Comparison of ENCODE assay signal across 25 mouse cellular contexts in genomic region chr7:68724711-68725110, GRCm38 (mm10). TPM values are rescaled to one million over a fixed set of nuclear protein-coding genes. Genes with fewer than 3 reads are reported as not detected.
DNase-seq lines count a peak whose midpoint lies in the region; ATAC-seq and TF ChIP-seq lines count a peak whose summit lies in the region.
"Had no signal": no experiment of that assay in that cellular context is flagged by ENCODE, and none has a peak within 500 bp of the region (broad histone marks: within the 10 kb centered on the region; RNA-seq: fewer than 3 reads in every experiment).

No protein-coding gene starts in this region.

- DNase-seq in liver, postnatal 0 days = peak; percentile 31
- DNase-seq in liver = no peak
- DNase-seq in yolk sac, embryonic 10.5 days (ENCODE audit: low spot score) = peak; percentile 63
- DNase-seq in adrenal gland, postnatal 4 days (ENCODE audit: low spot score in 2 of 2) = no peak
- no peak for DNase-seq in spleen, postnatal 10 days (ENCODE audit: low spot score in 2 of 2)
- no peak for DNase-seq in adrenal gland, postnatal 14 days
- DNase-seq: adrenal gland, postnatal 10 days; cerebellum, adult 11-12 months; cerebellum, adult 8-10 months; cerebellum, postnatal 10 days; cerebellum, postnatal 36 days; embryo, embryonic 11 days; gastrocnemius, postnatal 10 days; gastrocnemius, postnatal 36 days; heart, adult 2 months had no signal

- H3K27me3 ChIP-seq in liver, postnatal 0 days (ENCODE audit: insufficient read depth, low read length) = no peaks in the 10 kb centered on the region
- H3K27me3 ChIP-seq in intestine, embryonic 16.5 days (replicated peaks; ENCODE audit: control insufficient read depth, insufficient read depth, low read length) = no peaks in the 10 kb centered on the region
- H3K27me3 ChIP-seq in stomach, embryonic 15.5 days (replicated peaks) = no peaks in the 10 kb centered on the region
- H3K27me3 ChIP-seq: embryonic facial prominence, embryonic 13.5 days; forebrain, embryonic 12.5 days; hindbrain, embryonic 12.5 days; hindbrain, embryonic 15.5 days had no signal

- TF ChIP-seq CTCF in liver, postnatal 0 days (IDR thresholded peaks at IDR 0.05; ENCODE audit: low read depth) = no peak

- 0 out of 2 replicates have a peak, but pooled peaks cover 3% of the 10 kb centered on the region for H3K4me1 ChIP-seq in liver, postnatal 0 days (ENCODE audit: insufficient read depth)
- H3K4me1 ChIP-seq in intestine, embryonic 16.5 days (ENCODE audit: control insufficient read depth, insufficient read depth, low read length) = peaks cover 7% of the 10 kb centered on the region
- peaks cover 5% of the 10 kb centered on the region; the same call in 1 of the 2 replicates for H3K4me1 ChIP-seq in stomach, embryonic 15.5 days
- H3K4me1 ChIP-seq: embryonic facial prominence, embryonic 10.5 days; embryonic facial prominence, embryonic 13.5 days; forebrain, embryonic 12.5 days; heart, embryonic 10.5 days; hindbrain, embryonic 12.5 days; hindbrain, embryonic 15.5 days had no signal

- no peak overlapping the region for H3K4me3 ChIP-seq in liver, postnatal 0 days (ENCODE audit: low read depth, low read length)
- no peak overlapping the region for H3K4me3 ChIP-seq in intestine, embryonic 16.5 days (ENCODE audit: low read length)
- H3K4me3 ChIP-seq in stomach, embryonic 15.5 days (replicated peaks) = no peak overlapping the region
- H3K4me3 ChIP-seq: embryonic facial prominence, embryonic 10.5 days; embryonic facial prominence, embryonic 13.5 days; erythroblast, embryonic 14.5 days; forebrain, embryonic 12.5 days; heart, adult 2 months; heart, embryonic 10.5 days; hindbrain, embryonic 12.5 days; hindbrain, embryonic 15.5 days had no signal

- H3K27ac ChIP-seq in liver, postnatal 0 days (ENCODE audit: low read depth) = peak overlapping the region; percentile 52
- peak overlapping the region; percentile 39 for H3K27ac ChIP-seq in intestine, embryonic 16.5 days (ENCODE audit: low read length)
- no peak overlapping the region for H3K27ac ChIP-seq in stomach, embryonic 15.5 days
- H3K27ac ChIP-seq: embryonic facial prominence, embryonic 10.5 days; embryonic facial prominence, embryonic 13.5 days; forebrain, embryonic 12.5 days; heart, adult 2 months; heart, embryonic 10.5 days; hindbrain, embryonic 12.5 days; hindbrain, embryonic 15.5 days had no signal

- TF ChIP-seq EP300 in liver, postnatal 0 days (IDR thresholded peaks at IDR 0.05; ENCODE audit: low read depth) = no peak

- no peak overlapping the region for H3K9ac ChIP-seq in liver, postnatal 0 days (replicated peaks)
- H3K9ac ChIP-seq in intestine, embryonic 16.5 days (ENCODE audit: low read depth, low read length) = no peak overlapping the region
- H3K9ac ChIP-seq in stomach, embryonic 15.5 days = no peak overlapping the region
- H3K9ac ChIP-seq: embryonic facial prominence, embryonic 13.5 days; forebrain, embryonic 12.5 days; hindbrain, embryonic 12.5 days; hindbrain, embryonic 15.5 days had no signal

- no peaks in the 10 kb centered on the region for H3K36me3 ChIP-seq in liver, postnatal 0 days (replicated peaks; ENCODE audit: insufficient read depth, low read length)
- H3K36me3 ChIP-seq in intestine, embryonic 16.5 days (ENCODE audit: control insufficient read depth, insufficient read depth, low read length) = no peaks in the 10 kb centered on the region
- no peaks in the 10 kb centered on the region for H3K36me3 ChIP-seq in stomach, embryonic 15.5 days
- H3K36me3 ChIP-seq: embryonic facial prominence, embryonic 10.5 days; embryonic facial prominence, embryonic 13.5 days; forebrain, embryonic 12.5 days; heart, embryonic 10.5 days; hindbrain, embryonic 12.5 days; hindbrain, embryonic 15.5 days had no signal

- ATAC-seq in liver, postnatal 0 days = peak; percentile 99
- ATAC-seq in intestine, embryonic 16.5 days = peak; percentile 61
- peak; percentile 44; the same call in 1 of the 2 replicates for ATAC-seq in stomach, embryonic 15.5 days (ENCODE audit: insufficient read depth, low FRiP score, low read depth)
- ATAC-seq: forebrain, embryonic 16.5 days had no signal

- no peak overlapping the region for H3K4me2 ChIP-seq in liver, postnatal 0 days (ENCODE audit: low read depth, low read length)
- H3K4me2 ChIP-seq in intestine, embryonic 16.5 days (ENCODE audit: low read depth, low read length) = no peak overlapping the region
- no peak overlapping the region for H3K4me2 ChIP-seq in stomach, embryonic 15.5 days
- H3K4me2 ChIP-seq: embryonic facial prominence, embryonic 13.5 days; forebrain, embryonic 12.5 days; hindbrain, embryonic 12.5 days; hindbrain, embryonic 15.5 days had no signal

- 69% methylated on average over 7 of the region's 7 CpGs for WGBS in liver, postnatal 0 days (ENCODE audit: insufficient replicate concordance)
- WGBS in intestine, embryonic 16.5 days = 70% methylated on average over 7 of the region's 7 CpGs
- WGBS in stomach, embryonic 15.5 days = 68% methylated on average over 7 of the region's 7 CpGs

- no peaks in the 10 kb centered on the region for H3K9me3 ChIP-seq in liver, postnatal 0 days (ENCODE audit: low read length)
- no peaks in the 10 kb centered on the region for H3K9me3 ChIP-seq in intestine, embryonic 16.5 days (ENCODE audit: control insufficient read depth, low read length)
- no peaks in the 10 kb centered on the region for H3K9me3 ChIP-seq in stomach, embryonic 15.5 days
- H3K9me3 ChIP-seq: embryonic facial prominence, embryonic 10.5 days; embryonic facial prominence, embryonic 13.5 days; forebrain, embryonic 12.5 days; heart, embryonic 10.5 days; hindbrain, embryonic 12.5 days; hindbrain, embryonic 15.5 days had no signal

RNA-seq across cellular contexts. Expression of gene Arrdc4, which starts 24.3 kb away (rescaled TPM):
- 19.9 and 21.6 TPM in 2 replicates for polyA plus RNA-seq in liver, postnatal 0 days (2015; fragmentation: Nextera tagmentation; extraction: Ambion mirVana)
- polyA plus RNA-seq in intestine, embryonic 16.5 days (2015; fragmentation: Nextera tagmentation; extraction: Ambion mirVana) = 30.8 and 35.7 TPM in 2 replicates
- 21.8 and 23.8 TPM in 2 replicates for polyA plus RNA-seq in stomach, embryonic 15.5 days (2015; fragmentation: Nextera tagmentation; extraction: Ambion mirVana)
- 10 to 100 TPM; 42.6 to 45.7 TPM for total RNA-seq in adrenal gland, postnatal 4 days (2021)
- 17.6 and 25.2 TPM in 2 replicates for total RNA-seq in adrenal gland, postnatal 14 days (2021)

Comparison
In these comparisons a context has a peak if more than half of its experiments do, and no peak if none do; other contexts are left out.
1. DNase-seq: peak in liver, postnatal 0 days (single experiment) and yolk sac, embryonic 10.5 days (single experiment); none in liver (single experiment), adrenal gland, postnatal 4 days (0 of 2), spleen, postnatal 10 days (0 of 2) and adrenal gland, postnatal 14 days (single experiment).
2. ATAC-seq: peak in every context shown above with its lines; median percentile 99 in liver, postnatal 0 days; 61 in intestine, embryonic 16.5 days; 44 in stomach, embryonic 15.5 days.